Mouse (Mus musculus): ENCODE results near the gene Ltbr. TPM values are rescaled to one million over a fixed set of nuclear protein-coding genes. Genes with fewer than 3 reads are reported as not detected.

Ltbr gene
- total RNA-seq, 1 experiment: 14.3 TPM

DNA sequence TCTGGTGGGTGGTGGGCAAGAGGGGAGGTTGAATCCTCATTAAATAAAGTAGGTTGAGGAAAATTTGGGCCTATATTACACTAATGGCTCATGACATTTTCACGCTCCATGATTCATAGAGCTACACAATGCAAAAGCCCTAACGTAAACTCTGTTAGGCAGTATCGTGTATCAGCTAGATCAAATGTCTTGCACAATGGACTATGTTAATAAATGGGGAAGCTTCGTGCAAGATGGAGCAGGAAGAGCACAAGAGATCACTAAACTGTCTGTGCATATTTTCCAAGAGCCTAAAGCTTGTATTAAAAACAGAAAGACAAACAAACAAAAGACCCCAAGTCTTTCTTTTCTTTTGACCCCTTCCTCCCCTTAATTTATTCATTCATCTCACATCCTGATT lies 19.6 kb downstream of the Ltbr start:
- no peaks in the 10 kb centered on the region for H3K9me3 ChIP-seq (ENCODE audit: control insufficient read depth, insufficient read depth, low read depth, low read length)
- H3K4me3 ChIP-seq (ENCODE audit: insufficient read depth in 1 of 2, low read depth in 1 of 2, low read length in 2 of 2, poor library complexity in 1 of 2, severe bottlenecking in 1 of 2): no peak overlapping the region
- H3K36me3 ChIP-seq (ENCODE audit: control insufficient read depth, insufficient read depth, low read length, poor library complexity, severe bottlenecking): no peaks in the 10 kb centered on the region
- DNase-seq (ENCODE audit: low read depth, low spot score): no peak
- no peak for TF ChIP-seq MAFK (IDR thresholded peaks at IDR 0.05; ENCODE audit: insufficient read depth, low read depth, low read length)
- no peak for TF ChIP-seq ZNF384 (IDR thresholded peaks at IDR 0.05; ENCODE audit: low read depth, low read length)
- TF ChIP-seq ZC3H11A (IDR thresholded peaks at IDR 0.05; ENCODE audit: borderline replicate concordance, low read depth, low read length): no peak
- no peak for TF ChIP-seq CHD2 (IDR thresholded peaks at IDR 0.05; ENCODE audit: low read depth, low read length)
- TF ChIP-seq HCFC1 (IDR thresholded peaks at IDR 0.05; ENCODE audit: borderline replicate concordance, insufficient read depth, low read length): no peak
- in situ Hi-C loops (cut with MboI; ENCODE audit: low sequenced_read_pairs in 2 of 2, unreplicated experiment in 2 of 2): no loop called here
- no peak overlapping the region for H3K27ac ChIP-seq (ENCODE audit: insufficient read depth, low read depth, low read length, poor library complexity, severe bottlenecking)
- H3K9ac ChIP-seq (ENCODE audit: insufficient read depth, low read depth, low read length, poor library complexity, severe bottlenecking): no peak overlapping the region
- H3K4me1 ChIP-seq (ENCODE audit: control insufficient read depth in 2 of 2, insufficient read depth in 2 of 2, low read length in 2 of 2, poor library complexity in 1 of 2): no peaks in the 10 kb centered on the region

DNA sequence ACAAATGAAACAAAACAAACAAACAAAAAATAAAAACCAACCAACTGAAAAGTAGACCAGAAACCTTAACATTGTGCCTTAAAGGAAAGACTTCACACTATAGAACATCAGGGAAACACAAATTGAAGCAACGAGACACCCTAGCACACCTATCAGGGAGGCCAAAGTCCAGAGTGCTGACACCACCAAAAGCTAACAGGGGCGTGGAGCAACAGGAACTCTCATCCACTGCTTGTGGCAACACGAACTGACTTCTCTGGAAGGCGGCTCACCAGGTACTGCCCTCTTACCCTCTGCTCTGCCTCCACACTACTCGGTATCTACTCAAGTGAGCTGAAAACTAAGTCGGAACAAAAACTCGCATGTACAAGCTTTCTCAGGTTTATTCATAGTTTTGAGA lies 21.4 kb downstream of the Ltbr start:
- no peak overlapping the region for H3K9ac ChIP-seq (ENCODE audit: insufficient read depth, low read depth, low read length, poor library complexity, severe bottlenecking)

DNA sequence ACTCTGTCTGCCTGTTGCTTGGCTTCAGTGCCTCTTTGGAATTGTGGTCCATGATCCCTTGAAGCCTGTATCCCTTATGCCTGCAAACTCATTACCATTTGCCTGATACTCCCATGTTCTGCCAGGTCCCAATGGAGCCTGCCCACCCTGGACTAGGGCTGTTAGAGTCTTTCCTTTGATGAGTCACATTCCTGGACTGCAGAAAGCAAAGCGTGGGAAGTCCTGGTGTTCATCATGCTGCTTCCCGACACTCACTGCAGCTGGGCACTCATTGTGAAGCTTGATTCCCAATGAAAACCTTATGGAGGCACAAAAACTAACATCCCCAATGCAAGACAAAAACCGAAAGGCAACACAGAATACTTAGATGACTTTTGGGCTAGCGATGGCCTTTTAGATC lies 22.4 kb downstream of the Ltbr start:
- no peaks in the 10 kb centered on the region for H3K4me1 ChIP-seq (ENCODE audit: control insufficient read depth in 2 of 2, insufficient read depth in 2 of 2, low read length in 2 of 2, poor library complexity in 1 of 2)
- H3K36me3 ChIP-seq (ENCODE audit: control insufficient read depth, insufficient read depth, low read length, poor library complexity, severe bottlenecking): no peaks in the 10 kb centered on the region
- TF ChIP-seq HCFC1 (IDR thresholded peaks at IDR 0.05; ENCODE audit: borderline replicate concordance, insufficient read depth, low read length) (no peak), MAFK (IDR thresholded peaks at IDR 0.05; ENCODE audit: insufficient read depth, low read depth, low read length) (no peak)
- H3K4me3 ChIP-seq (ENCODE audit: insufficient read depth in 1 of 2, low read depth in 1 of 2, low read length in 2 of 2, poor library complexity in 1 of 2, severe bottlenecking in 1 of 2): no peak overlapping the region
- H3K9me3 ChIP-seq (ENCODE audit: control insufficient read depth, insufficient read depth, low read depth, low read length): no peaks in the 10 kb centered on the region
- no peak overlapping the region for H3K27ac ChIP-seq (ENCODE audit: insufficient read depth, low read depth, low read length, poor library complexity, severe bottlenecking)
- DNase-seq (ENCODE audit: low read depth, low spot score): no peak
- in situ Hi-C loops (cut with MboI; ENCODE audit: low sequenced_read_pairs in 2 of 2, unreplicated experiment in 2 of 2): no loop called here
- H3K9ac ChIP-seq (ENCODE audit: insufficient read depth, low read depth, low read length, poor library complexity, severe bottlenecking): no peak overlapping the region

More for the DNA sequence above, 21.4 kb downstream of the Ltbr start:
- Histone ChIP-seq H3K36me3 (ENCODE audit: control insufficient read depth, insufficient read depth, low read length, poor library complexity, severe bottlenecking) (no peaks in the 10 kb centered on the region), H3K4me1 (ENCODE audit: control insufficient read depth in 2 of 2, insufficient read depth in 2 of 2, low read length in 2 of 2, poor library complexity in 1 of 2) (no peaks in the 10 kb centered on the region), H3K9me3 (ENCODE audit: control insufficient read depth, insufficient read depth, low read depth, low read length) (no peaks in the 10 kb centered on the region), H3K27ac (ENCODE audit: insufficient read depth, low read depth, low read length, poor library complexity, severe bottlenecking) (no peak overlapping the region), H3K4me3 (ENCODE audit: insufficient read depth in 1 of 2, low read depth in 1 of 2, low read length in 2 of 2, poor library complexity in 1 of 2, severe bottlenecking in 1 of 2) (no peak overlapping the region)
- no peak for DNase-seq (ENCODE audit: low read depth, low spot score)
- in situ Hi-C loops (cut with MboI; ENCODE audit: low sequenced_read_pairs in 2 of 2, unreplicated experiment in 2 of 2): no loop called here
- TF ChIP-seq MAFK (IDR thresholded peaks at IDR 0.05; ENCODE audit: insufficient read depth, low read depth, low read length) (no peak), ZNF384 (IDR thresholded peaks at IDR 0.05; ENCODE audit: low read depth, low read length) (no peak), HCFC1 (IDR thresholded peaks at IDR 0.05; ENCODE audit: borderline replicate concordance, insufficient read depth, low read length) (no peak), ZC3H11A (IDR thresholded peaks at IDR 0.05; ENCODE audit: borderline replicate concordance, low read depth, low read length) (no peak), CHD2 (IDR thresholded peaks at IDR 0.05; ENCODE audit: low read depth, low read length) (no peak)

DNA sequence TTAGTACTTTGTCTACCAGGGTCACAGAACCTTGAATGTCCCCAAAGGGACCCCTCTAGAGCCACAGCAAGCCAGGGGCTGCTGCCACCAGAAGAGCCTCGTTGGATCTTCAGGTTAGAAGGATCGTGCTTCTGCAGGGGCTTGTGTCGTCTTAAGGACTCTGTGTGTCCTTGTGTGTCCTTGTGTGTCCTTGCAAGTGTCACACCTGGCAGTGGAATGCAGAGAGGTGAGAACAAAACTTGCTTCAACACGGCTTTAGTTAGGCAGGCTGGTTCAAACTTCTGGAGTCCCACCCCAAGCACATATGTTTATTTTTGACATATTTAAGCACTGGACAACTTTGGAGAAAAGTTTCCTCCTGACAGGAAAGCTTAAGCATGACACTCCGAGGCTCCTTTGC lies 25.0 kb downstream of the Ltbr start:
- DNase-seq (ENCODE audit: low read depth, low spot score): no peak
- no peak overlapping the region for H3K9ac ChIP-seq (ENCODE audit: insufficient read depth, low read depth, low read length, poor library complexity, severe bottlenecking)
- no peaks in the 10 kb centered on the region for H3K36me3 ChIP-seq (ENCODE audit: control insufficient read depth, insufficient read depth, low read length, poor library complexity, severe bottlenecking)
- no peak overlapping the region for H3K4me3 ChIP-seq (ENCODE audit: insufficient read depth in 1 of 2, low read depth in 1 of 2, low read length in 2 of 2, poor library complexity in 1 of 2, severe bottlenecking in 1 of 2)
- no peaks in the 10 kb centered on the region for H3K4me1 ChIP-seq (ENCODE audit: control insufficient read depth in 2 of 2, insufficient read depth in 2 of 2, low read length in 2 of 2, poor library complexity in 1 of 2)
- no peaks in the 10 kb centered on the region for H3K9me3 ChIP-seq (ENCODE audit: control insufficient read depth, insufficient read depth, low read depth, low read length)
- H3K27ac ChIP-seq (ENCODE audit: insufficient read depth, low read depth, low read length, poor library complexity, severe bottlenecking): no peak overlapping the region
- TF ChIP-seq CHD2 (IDR thresholded peaks at IDR 0.05; ENCODE audit: low read depth, low read length) (no peak), ZC3H11A (IDR thresholded peaks at IDR 0.05; ENCODE audit: borderline replicate concordance, low read depth, low read length) (no peak), HCFC1 (IDR thresholded peaks at IDR 0.05; ENCODE audit: borderline replicate concordance, insufficient read depth, low read length) (no peak), ZNF384 (IDR thresholded peaks at IDR 0.05; ENCODE audit: low read depth, low read length) (no peak), MAFK (IDR thresholded peaks at IDR 0.05; ENCODE audit: insufficient read depth, low read depth, low read length) (no peak)
- in situ Hi-C loops (cut with MboI; ENCODE audit: low sequenced_read_pairs in 2 of 2, unreplicated experiment in 2 of 2): no loop called here

DNA sequence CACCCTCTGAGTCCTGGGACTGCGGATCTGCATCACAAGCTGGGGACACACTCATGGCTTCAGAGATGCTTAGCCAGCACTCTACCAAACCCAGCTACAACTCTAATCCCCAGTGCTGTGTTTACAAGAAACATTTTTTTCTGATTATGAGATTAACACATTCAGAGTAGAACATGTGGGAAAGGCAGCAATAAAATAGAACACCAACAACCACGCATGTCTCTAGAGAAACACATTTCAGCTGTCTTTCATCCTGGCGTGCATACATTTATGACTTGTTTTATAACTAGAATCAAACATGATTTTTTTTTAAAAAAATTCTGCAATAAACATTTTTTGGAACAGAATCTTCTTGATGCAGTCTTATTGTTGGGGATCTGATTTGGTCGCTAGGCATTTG lies 26.7 kb downstream of the Ltbr start:
- H3K4me3 ChIP-seq (ENCODE audit: insufficient read depth in 1 of 2, low read depth in 1 of 2, low read length in 2 of 2, poor library complexity in 1 of 2, severe bottlenecking in 1 of 2): no peak overlapping the region
- H3K9ac ChIP-seq (ENCODE audit: insufficient read depth, low read depth, low read length, poor library complexity, severe bottlenecking): no peak overlapping the region
- no peaks in the 10 kb centered on the region for H3K9me3 ChIP-seq (ENCODE audit: control insufficient read depth, insufficient read depth, low read depth, low read length)
- peaks cover 4% of the 10 kb centered on the region; the same call in 1 of the 2 replicates for H3K36me3 ChIP-seq (ENCODE audit: control insufficient read depth, insufficient read depth, low read length, poor library complexity, severe bottlenecking)
- H3K4me1 ChIP-seq (ENCODE audit: control insufficient read depth in 2 of 2, insufficient read depth in 2 of 2, low read length in 2 of 2, poor library complexity in 1 of 2): no peaks in the 10 kb centered on the region
- in situ Hi-C loops (cut with MboI; ENCODE audit: low sequenced_read_pairs in 2 of 2, unreplicated experiment in 2 of 2): no loop called here
- no peak overlapping the region for H3K27ac ChIP-seq (ENCODE audit: insufficient read depth, low read depth, low read length, poor library complexity, severe bottlenecking)
- TF ChIP-seq CHD2 (IDR thresholded peaks at IDR 0.05; ENCODE audit: low read depth, low read length) (no peak), ZC3H11A (IDR thresholded peaks at IDR 0.05; ENCODE audit: borderline replicate concordance, low read depth, low read length) (no peak), MAFK (IDR thresholded peaks at IDR 0.05; ENCODE audit: insufficient read depth, low read depth, low read length) (no peak), HCFC1 (IDR thresholded peaks at IDR 0.05; ENCODE audit: borderline replicate concordance, insufficient read depth, low read length) (no peak), ZNF384 (IDR thresholded peaks at IDR 0.05; ENCODE audit: low read depth, low read length) (no peak)
- no peak for DNase-seq (ENCODE audit: low read depth, low spot score)

Data from ES-E14 (cell line).